Mouse (Mus musculus): ENCODE measurements around the gene BC048562.

DNA sequence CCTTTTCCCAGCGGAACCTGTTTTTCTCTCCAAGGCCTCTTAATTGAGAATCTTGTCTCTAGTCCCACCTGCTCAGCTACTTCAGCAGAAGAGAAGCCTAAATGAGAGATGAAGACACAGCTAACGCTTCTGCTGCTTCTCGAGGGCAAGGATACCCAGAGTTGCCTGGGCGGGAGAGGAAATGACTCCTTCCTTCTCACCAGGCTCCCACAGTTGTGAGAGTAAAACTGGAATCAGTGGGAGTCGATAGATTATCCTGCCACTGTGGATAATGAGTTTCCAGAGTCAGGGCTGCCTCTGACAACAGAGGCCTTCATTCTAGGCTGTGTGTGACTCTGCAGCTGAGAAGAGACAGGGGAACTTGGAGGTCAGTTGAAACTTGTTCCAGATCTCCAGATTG is 4.2 kb downstream of the BC048562 start:
- TF ChIP-seq CTCF (IDR thresholded peaks at IDR 0.05; ENCODE audit: low read depth) (no peak), EP300 (IDR thresholded peaks at IDR 0.05; ENCODE audit: low read depth) (no peak)

All from liver, postnatal 0 days (tissue).